Mouse (Mus musculus) forebrain, embryonic 11.5 days (tissue): ENCODE data around the gene Cntnap3. TPM values are rescaled to one million over a fixed set of nuclear protein-coding genes. Genes with fewer than 3 reads are reported as not detected.

Source experiments
- polyA plus RNA-seq: library from polyadenylated mRNA; unstranded; fragments of >200 nt; fragmentation: Nextera tagmentation; extraction: Ambion mirVana; gene quantifications from 2 replicates; pipeline ENCODE4 v1.2.1, GENCODE M21; 2014

Gene Cntnap3
- polyA plus RNA-seq, 1 experiment from 2014 or later: 0.25 TPM

Other genes with a start within 250 kb of the Cntnap3 start
- not detected in 2 replicates for gene Spata31, start 13.5 kb upstream of the Cntnap3 start, polyA plus RNA-seq
- gene Spata31d1c, start 129.1 kb upstream of the Cntnap3 start, polyA plus RNA-seq: not detected in 2 replicates
- not detected in 2 replicates for gene Prss47, start 148.8 kb upstream of the Cntnap3 start, polyA plus RNA-seq
- 45.9 and 50.2 TPM in 2 replicates for gene Mfsd14b, start 209.0 kb upstream of the Cntnap3 start, polyA plus RNA-seq
- gene Olfr465-ps1, start 234.1 kb upstream of the Cntnap3 start, polyA plus RNA-seq: not detected in 2 replicates
- not detected in 2 replicates for gene Olfr466, start 246.3 kb upstream of the Cntnap3 start, polyA plus RNA-seq